Mouse (Mus musculus): ENCODE results near the gene Cox19.

- no peak for TF ChIP-seq CTCF (IDR thresholded peaks at IDR 0.05; ENCODE audit: low read depth, low read length)
- TF ChIP-seq EP300 (IDR thresholded peaks at IDR 0.05; ENCODE audit: insufficient read depth, low read depth, low read length), result no peak
- TF ChIP-seq POLR2A (IDR thresholded peaks at IDR 0.05; ENCODE audit: insufficient read depth, low read length), result no peak
Observed at GRCm38 (mm10) chr5:139302101-139302500, 49.1 kb downstream of the Cox19 start.
